Mouse (Mus musculus) spleen, postnatal 14 days (tissue): ENCODE results near the gene Chchd10.
A peak's percentile ranks its signal among the peaks of the same experiment; 100 is the strongest.

Experiments used
- DNase-seq, 2 experiments: peaks; one replicate each; pipeline ENCODE4 v3.0.0; 2021 to 2022; ENCODE audit warnings: low spot score in 2 of 2

The Chchd10 gene

DNA sequence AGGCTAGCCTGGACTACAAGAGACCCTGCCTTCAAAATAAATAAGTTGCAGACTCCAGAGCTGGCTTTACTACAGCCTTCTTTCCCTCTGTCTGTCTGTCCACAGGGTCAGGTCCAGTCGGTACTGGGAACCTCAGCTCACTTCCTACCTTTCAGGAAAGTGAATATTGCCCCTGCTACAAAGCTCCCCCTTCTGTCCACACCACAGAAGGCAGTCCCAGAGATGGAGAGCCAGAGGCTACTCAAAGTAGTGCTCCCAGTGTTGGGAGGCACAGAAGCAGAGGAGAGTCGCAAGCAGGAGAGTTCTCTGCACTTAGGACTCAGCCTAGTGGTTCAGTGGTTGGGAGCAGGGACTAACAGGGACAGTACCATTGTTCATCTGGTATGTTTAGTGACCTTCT, 8.6 kb upstream of the Chchd10 start:
- no peak for DNase-seq

DNA sequence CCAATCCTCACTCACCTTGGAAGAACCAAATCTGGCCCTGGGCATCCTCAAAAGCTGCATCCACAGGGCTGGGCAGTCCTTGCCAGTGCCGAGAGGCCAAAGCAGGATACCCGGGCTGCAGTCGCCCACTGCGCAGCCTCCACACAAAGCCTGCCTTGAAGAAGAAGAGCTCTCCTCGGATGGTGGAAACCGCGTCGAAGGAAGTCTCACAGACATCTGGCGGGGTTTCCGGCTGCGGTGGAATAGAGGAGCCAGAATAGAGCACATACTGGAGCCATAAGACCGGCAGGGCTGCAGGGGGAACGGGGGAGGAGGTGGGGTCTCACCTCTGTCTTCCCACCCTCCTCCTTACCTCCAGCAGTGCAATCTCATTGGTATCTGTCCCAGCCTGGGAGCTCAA, 6.5 kb upstream of the Chchd10 start:
- no peak for DNase-seq

DNA sequence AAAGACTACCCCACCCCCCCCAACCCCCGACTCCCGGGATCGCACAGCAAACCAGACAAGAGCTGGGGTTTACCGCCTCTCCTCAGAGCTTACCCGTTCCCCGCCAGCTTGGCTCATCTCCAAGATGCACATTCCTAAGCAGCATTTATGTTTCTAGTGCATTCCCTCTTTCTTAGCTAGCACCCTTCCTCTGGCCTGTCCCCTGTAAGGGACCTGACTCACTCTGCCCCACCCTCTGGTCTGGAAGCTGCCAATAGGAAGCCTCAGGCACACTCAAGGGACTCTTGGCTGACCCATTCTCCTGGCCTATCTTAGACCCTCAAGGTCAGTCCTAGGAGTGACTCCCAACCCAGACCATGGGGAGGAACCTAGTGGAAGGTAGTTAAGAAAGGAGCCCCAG, 2.6 kb upstream of the Chchd10 start:
- DNase-seq, result no peak

DNA sequence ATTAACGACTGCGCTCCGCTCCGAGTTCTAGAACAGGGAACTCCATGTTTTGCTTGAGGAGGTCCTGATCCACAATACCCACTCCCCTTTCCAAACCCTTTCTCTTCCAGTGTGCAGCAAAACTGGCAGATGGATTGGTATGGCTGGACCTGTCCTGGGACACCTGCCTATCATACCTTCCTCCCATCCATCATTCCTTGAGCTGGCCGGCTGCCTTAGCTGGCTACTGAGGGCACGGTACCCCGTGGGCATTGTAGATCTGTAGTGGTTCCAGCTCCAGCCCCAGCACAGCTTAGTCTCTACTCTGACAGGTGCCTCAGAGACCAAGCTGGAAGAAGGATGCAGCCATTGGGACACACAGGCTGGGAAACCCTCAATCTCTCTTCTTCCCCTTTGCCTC, 1.6 kb upstream of the Chchd10 start:
- no peak for DNase-seq

DNA sequence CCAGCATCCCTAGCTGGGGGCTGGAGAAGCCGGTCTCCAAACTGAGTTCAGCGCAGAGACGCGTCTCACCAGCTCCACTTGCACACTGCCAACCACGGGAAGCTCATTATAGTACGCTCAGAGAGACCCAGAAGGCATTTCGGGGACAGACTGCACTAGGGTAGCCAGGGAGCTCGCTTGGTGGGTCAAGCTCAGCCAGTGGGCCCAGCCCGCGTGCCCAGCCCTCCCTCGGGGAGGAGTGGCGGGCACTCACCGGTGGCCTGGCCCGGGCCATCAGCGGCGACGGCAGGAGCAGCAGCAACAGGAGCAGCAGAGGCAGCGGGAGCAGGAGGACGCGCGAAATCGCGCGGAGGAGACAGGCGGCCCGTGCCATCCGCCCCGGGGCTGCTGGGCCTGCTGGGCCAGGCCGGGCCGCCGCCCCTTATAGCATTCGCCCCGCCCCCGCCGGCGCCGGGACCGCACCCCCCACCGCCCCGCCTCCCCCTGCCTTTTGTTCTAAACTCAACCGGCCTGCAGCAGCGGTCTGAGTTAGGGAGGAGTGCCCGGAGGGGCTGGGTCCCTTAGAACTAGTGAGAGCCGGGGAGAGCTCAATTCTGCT, 750 bp upstream of the Chchd10 start:
- peak in 1 of 2 experiments; percentile 31 for DNase-seq

DNA sequence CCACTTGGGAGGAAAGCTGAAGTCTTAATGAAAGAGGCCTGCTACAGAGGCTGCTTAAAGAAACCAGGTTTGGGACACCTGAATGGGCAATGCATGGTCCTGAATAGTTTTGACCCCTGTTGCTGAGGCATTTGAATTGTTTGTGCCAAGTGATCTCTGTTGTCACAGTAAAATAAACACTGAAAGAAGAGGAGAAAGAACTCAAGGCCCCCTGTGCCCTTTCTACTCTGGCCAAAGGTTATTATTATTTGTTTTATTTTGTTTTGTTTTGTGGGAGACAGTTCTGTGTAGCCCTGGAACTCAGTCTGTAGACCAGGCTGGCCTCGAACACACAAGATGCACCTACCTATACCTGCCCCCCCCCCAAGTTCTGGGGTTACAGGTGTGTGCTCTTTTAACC, 2.1 kb downstream of the Chchd10 start:
- no peak for DNase-seq

DNA sequence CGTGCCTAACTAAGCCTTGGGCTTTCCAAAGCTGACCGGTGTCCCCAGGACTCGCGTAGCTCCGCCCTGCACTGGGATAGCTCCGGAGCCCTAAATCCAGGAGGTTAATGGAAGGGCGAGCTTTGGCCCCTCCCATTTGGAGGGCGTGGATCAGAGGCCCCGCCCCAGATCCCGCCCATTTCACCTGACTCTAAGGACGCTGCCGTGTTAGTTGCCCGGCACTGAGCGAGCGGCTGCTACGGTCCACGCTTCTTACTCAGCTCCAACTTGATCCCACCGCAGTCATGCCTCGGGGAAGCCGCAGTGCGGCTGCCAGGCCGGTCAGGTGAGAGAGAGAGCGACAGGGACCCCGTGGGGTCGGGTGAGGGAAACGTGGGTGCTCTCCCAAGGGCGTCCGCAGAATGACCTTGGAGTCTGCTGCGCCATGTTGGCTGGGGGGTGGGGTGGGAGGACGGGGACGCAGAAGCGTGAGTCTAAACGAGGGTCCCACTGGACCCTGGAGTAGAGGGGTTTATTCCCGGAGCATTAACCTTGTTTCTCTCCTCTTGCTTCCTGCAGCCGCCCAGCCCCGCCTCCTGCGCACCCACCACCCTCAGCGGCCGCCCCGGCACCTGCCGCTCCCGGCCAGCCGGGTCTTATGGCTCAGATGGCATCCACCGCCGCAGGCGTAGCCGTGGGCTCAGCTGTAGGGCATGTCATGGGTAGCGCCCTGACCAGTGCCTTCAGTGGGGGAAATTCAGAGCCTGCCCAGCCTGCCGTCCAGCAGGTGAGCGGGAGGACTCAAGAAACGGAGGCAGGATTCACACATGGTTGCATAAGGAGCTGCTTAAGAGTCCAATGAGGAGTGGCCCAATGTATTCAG, 3.0 kb downstream of the Chchd10 start, which contains the start of gene Mmp11:
Mmp11 (minus strand) TSS at position 817 of the 862 bp plus-strand sequence.
- peak; percentile 53 to 54 for DNase-seq

DNA sequence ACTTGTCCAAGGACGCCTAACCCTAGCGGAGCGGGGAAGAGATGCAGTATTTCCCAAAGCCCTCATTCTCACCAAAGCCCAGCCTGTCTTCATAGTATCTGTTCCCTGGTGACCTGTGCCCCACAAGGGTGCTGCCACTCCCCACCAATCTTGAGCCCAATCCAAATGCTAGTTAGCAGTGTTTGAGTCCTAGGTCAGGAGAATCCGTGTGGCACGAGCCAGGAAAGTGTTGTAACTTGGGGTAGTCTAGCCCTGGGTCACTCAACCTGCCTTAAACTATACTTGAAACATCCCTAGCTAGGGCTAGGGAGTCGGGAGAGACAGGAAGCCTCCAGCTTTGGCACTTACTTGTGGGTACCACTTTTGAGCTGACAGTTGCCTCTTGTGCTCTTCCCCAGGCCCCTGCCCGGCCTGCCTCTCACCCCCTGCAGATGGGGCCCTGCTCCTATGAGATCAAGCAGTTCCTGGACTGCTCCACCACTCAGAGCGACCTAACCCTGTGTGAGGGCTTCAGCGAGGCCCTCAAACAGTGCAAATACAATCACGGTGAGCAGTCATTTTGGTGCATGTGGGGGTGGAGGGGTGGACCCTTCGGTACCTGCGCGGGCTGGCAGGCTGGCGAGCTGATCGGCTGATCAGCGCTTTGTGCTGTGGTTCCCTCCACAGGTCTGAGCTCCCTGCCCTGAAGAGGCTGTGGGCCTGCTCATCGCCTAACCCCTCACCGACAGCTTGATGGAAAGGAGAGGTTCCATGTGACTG, 4.2 kb downstream of the Chchd10 start:
- peak in 1 of 2 experiments; percentile 17 for DNase-seq

DNA sequence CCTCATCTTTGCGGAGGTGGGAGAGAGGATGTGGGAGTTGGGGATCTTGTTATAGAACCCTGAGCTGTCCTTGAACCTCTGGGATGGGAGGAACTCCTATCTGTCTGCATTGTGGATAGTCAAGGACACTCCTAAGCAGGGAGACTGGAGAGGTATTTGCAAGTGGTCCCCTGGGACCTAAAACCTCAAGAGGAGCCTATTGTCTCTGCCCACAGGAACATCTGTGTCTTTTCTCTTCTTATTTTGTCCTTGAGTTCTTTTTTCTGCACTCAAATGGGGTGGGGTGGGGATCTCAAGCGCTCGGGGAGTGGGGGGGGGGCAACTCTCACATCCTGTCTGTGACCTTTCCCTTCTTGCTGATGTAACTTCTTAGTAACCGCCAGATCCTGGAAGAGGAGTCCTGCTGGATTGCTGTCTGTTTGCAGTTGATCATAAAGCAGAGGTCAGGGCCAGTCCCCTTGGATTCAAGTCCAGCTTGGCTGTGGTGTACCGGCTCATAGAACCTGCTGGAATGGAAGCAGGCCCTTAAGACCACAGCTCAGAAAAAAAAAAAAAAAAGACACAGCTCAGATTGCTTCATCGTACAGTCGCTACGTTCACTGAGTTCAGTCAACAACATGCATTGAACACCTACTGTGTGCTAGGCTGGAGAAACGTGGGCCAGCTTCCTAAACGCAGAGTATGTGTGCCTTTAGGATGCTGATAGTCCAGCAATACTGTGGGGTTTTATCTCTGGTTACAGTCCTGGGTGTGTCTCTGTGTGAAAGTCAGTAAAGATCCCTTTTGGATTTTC, 5.1 kb downstream of the Chchd10 start:
- DNase-seq, result peak in 1 of 2 experiments; percentile 20

DNA sequence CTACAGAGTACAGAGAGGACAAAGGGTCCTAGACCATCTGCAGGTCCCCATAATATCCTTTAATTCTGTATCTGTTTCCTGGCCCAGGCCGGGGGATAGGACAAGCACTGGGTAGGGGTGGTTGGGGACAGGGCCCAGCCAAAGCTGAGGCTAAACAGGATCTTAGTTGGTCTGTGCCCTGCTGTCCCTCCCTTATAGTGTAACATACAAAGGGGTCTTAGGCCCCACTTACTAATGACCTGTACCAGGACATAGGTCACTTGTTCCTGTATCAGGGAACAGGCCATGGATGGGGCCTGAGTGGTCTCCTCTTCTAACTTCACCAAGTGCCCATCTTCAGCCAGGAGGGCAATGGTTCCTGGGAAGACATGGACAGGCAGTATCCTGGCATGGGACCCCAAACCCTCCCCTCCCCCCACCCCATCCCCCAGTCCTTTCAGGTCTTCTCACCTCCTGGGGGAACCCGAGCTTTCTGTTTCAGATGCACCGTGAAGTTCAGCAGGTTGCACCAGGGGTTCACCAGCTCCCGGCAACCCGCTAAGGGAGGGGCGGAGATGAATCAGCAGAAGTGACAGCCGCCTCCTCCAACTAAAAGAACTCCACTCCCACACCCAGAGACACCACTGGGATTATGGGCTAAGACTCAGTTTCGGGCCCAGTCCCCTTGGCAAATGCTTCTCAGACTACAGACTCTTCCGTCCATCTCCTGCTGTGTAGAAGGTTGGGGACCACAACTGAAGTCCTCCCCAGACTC, 6.7 kb downstream of the Chchd10 start:
- peak; percentile 54 to 62 for DNase-seq

DNA sequence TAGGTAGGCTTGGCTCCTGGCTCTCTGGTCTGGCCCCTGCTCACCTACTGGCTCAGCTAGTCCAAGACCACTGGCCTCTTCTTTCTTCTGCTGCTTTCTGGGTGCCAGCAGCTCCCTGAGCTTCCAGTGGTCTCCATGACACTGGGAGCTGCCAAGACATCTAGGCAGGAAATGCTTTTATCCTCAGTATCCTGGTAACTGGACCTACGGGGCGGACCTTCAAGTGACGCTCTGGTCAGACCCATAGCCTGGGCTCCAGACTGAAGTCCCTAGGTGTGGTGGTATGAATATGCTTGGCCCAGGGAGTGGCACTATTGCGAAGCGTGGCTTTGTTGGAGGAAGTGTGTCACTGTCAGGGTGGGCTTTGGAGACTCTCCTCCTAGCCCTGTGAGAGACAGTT, 7.6 kb downstream of the Chchd10 start, which contains the start of gene Gm867:
Gm867 (minus strand) TSS at position 153 of the 400 bp plus-strand sequence.
- no peak for DNase-seq

DNA sequence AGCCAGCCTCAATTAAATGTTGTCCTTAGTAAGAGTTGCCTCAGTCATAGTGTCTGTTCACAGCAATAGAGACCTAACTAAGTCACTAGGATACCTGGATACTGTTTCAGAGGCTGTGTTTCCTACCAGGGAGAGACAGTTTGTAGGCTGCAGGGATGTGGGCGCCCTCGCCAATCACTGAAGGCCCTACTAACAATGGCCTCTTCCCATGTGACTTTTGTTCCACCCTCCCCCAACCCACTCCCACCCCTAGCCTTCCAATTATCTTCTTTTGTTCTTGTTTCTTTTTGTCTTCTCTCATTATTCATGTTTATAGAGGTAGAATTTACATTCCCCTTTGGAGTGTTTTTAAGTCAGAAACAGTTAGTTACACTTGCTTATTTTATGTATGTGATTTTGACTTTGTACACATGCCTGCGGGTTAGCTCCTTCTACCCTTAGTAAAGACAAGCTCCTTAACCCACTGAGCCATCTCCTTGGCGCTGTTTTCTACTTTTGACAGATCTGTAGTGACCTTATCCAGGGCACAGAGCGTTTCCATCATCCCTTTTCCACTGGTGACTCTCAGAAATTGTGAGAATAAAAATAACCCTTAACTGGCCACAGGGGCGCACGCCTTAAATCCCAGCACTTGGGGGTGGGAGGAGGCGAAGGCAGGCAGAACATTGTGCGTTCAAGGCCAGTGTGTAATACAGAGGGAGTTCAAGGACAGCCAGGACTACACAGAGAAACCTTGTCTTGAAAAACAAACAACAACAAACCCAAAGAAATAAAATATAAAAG, 8.3 kb downstream of the Chchd10 start:
- no peak for DNase-seq

DNA sequence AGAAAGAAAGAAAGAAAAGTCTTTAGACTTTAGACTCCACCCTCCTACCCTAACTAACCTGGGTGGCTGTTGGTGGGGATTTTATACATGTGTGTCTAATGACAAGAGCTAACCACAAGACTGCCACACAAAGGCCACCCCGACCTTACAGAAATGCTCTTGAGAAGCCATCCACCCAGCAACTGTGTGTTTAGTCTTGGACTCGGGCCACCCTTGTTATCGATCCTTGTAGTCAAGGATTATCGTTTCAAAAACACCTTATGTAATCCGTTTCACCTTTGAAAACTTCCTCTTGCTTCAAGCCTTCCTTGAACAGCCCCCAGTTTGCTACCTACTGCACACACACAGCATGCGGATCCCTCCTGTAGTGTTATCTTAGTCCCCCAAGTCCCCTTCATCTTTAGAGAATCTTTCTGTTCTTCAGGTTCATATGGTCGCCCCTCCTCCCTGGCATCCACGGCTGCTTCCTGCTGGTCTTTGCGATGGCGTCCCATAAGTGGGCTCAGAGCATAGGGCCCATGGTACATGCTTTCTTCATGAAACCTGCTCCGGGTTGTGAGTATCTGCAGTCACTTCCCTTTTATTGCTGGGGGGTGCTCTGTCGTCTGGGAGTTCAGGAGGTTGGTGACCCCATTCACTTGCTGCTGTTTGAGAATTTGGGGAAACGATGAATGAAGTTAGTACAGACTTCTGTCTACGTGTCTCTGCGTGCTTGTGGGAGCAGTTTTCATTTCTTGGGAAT, 10.0 kb downstream of the Chchd10 start, which contains the start of gene Vpreb3:
Vpreb3 (plus strand) TSS at position 322 of the 742 bp plus-strand sequence.
- no peak for DNase-seq

DNA sequence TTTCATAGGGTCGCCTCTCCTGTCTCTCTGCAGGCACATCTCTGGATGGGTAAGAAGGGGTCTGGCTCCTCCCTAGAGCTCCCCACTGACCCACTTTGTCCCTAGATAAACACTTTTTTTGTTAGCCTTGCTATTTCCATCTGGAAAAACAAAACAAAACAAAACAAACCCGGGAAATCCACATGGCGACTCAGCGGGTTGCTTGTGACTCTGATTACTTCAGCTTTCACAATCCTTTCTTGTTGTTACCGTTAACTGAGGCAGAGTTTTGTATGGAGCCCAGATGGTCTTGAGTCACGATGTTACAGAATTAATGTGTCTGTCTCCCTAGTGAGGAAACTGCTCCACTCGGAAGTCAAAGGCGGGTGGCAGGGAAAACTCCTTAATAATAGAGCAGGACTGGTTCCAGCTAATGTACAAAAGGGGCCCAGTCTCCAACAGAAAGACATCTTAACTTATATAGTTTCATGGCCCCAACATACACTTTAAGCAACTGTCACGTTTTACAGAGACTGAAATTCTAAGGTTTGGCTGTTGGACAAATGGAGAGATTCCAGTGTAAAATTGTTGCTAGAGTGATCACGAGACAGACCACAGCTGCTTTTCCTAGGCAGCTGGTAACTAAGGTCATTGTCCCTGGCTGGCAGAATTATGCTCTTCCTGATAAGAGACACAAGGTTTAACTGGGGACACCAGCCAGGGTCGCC, 11.3 kb downstream of the Chchd10 start:
- DNase-seq, result no peak

DNA sequence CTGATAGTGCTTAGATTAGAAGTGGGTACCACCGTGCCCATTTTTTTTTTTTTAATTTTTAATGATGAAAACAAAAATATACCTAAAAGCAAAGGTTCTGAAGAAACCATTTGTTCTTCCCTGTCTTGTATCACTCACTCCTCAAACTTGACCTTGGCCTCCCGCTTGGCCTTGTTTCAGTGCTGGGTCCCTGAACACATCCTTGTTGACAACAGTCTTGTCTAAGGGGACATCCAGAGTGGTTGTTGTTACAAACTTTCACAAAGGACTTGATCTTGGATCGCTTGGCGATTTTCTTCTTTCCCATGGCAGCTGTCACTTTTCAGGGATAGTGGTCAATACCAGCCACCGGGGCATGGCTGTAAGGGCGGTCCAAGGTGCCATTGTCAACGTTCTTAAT, 12.3 kb downstream of the Chchd10 start:
- no peak for DNase-seq

DNA sequence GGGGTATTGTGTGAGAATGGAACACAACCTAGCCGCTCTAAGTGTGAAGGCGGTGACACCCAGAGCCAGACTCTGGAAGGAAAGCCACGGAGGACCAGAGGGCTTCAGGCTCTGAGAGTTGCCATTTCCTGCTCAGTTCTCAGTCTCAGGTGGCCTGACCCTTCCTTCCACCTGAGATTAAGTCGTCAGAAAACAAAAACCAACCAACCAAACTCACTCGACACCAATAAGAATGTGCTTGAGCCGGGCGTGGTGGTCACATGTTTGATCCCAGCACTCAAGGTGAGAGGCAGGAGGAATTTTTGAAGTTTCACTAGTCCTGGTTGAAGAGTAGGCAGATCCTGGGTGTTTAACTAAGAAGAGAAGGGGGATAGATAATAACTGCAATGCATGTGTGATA, 13.0 kb downstream of the Chchd10 start:
- DNase-seq, result no peak

DNA sequence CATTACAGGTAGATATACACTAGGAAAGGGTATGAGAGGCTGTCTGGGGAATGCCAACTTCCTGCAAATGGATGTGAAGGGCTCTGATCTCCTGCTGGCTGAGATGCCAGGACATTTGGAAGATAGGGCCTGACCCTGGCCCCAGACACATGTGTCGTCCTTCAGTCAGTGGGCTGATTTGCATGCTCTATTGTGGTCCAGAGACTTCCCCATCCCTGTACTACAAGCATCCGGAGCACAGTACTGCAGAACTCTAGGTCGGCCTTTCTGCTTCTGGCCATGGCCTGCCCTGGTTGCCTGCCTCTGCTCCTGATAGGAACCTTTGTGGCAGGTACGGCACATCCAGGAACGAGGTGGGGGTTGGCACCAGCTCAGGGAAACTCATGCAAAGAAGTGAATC, 15.1 kb downstream of the Chchd10 start:
- DNase-seq, result no peak
